Mouse (Mus musculus) kidney, postnatal 25 days (tissue): ENCODE measurements at regions not wholly inside any gene's neighbourhood (a gene's known extent, or its start where the extent isn't known, plus 50 kb on each side); places are given as distances from the start of the nearest gene placed in this dataset.
A peak's percentile ranks its signal among the peaks of the same experiment; 100 is the strongest.

Experiments used
- DNase-seq, 2 experiments: peaks; one replicate each; pipeline ENCODE4 v3.0.0; 2021; ENCODE audit warnings: mixed read lengths in 2 of 2

- DNase-seq: no peak
These were observed 127.0 kb upstream of the Hmgn3 start for GRCm38 (mm10) chr9:83273361-83273975.

DNA sequence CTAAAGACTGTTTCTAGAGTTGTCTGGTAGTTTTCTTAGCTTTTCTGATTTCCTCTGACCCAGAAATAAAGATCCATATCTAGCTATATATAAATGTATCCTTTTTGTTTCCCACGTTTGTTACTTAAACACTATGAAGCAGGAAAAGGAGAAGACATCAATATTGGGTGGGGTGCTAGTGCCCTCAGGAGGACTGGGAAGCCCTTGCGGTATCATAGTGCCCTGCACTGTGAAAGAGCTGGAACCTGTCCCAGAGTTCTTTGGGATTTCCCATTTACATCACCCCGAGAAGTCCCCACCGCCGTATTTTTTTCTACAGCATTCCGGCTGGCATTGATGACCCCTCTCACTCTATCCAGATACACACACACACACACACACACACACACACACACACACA is 119.3 kb upstream of the Hmgn3 start:
- DNase-seq: no peak

DNA sequence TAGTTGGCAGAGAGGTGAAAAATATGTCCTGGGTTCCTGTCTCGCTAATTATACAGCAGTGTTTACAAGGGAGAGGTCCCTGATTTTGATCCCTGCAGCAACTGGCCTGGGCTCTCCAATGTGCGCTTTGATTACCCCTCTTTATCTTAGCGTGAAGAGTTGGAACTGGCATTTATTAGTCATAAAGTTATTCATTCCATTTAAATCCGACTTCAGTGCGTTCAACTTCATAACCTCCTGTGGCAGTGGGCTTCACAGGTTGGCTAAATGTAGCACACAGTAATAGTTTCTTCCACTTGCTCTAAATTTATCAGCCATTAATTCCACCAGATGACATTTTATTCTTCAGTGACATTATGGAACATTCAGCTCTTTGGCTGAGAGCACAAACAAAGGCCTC is 113.0 kb upstream of the Hmgn3 start:
- DNase-seq: no peak

DNA sequence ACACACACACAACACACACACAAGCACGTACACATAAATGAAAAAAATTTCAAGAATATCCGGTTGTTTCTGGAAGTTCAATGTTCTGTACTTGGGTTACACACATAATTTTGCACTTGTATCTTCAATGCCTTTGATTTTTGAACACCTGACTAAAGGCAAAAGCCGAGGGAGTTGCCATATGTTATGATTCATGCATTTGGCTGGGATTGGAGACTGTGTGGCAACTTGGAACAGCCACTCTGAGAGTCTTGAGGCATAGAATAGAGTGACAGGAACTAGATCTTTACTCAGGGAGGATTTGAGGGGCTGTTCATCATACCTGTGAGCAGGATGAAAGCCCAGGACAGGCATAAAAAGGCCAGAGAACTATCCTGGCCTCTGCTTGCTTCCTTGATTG is 112.5 kb upstream of the Hmgn3 start:
- DNase-seq: no peak

GRCm38 (mm10) chr9:83258476-83258875 is 112.0 kb upstream of the Hmgn3 start:
- DNase-seq: no peak

DNA sequence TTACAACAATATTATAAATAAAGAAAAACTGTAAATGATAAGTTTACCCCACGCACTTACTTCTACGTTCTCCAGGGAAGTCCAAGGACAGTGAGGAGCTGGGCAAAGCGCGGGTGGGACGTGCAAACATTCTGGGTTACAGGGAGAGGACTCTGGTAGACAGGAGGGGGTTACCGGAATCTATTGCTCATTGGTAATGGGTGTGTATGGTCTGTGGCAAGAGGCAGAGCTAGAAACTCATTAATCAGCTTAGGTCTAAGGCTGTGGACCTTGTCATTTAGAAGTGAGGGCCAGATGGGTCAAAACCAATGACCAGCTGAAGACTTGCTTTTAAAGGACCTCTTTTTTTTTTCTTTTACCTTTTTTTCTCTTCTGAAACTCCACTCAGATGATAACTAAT is 107.9 kb upstream of the Hmgn3 start:
- no peak for DNase-seq

- DNase-seq: no peak
These were observed 107.3 kb upstream of the Hmgn3 start for GRCm38 (mm10) chr9:83253789-83254188.

- DNase-seq: no peak
These were observed 105.3 kb upstream of the Hmgn3 start for GRCm38 (mm10) chr9:83251793-83252192.

GRCm38 (mm10) chr9:83249871-83250270 is 103.4 kb upstream of the Hmgn3 start:
- no peak for DNase-seq

- no peak for DNase-seq
These were observed 101.8 kb upstream of the Hmgn3 start for GRCm38 (mm10) chr9:83248164-83248730.

GRCm38 (mm10) chr9:83247066-83247668 is 100.7 kb upstream of the Hmgn3 start:
- DNase-seq: peak; percentile 44 to 69

- no peak for DNase-seq
These were observed 94.6 kb upstream of the Hmgn3 start for GRCm38 (mm10) chr9:83241119-83241518.

- no peak for DNase-seq
These were observed 92.6 kb upstream of the Hmgn3 start for GRCm38 (mm10) chr9:83239097-83239496.

DNA sequence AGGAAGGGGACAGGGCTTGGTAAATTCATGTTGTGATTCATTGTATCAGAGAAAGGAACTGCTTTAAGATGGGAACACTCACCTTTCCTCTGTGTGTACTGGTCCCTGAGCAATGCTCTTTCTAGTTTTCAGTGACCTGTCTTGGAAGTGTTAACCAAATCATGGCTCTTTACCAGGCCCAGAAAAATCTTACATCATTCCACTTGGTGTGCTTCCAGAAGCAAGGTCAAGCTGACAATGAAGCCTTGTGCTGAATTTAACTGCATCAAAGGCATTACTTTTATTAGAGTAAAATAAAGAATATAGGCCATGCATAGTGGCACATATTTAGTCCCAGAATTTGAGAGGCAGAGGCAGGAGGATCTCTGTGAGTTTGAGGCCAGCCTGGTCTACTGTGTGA is 75.4 kb upstream of the Hmgn3 start:
- no peak for DNase-seq

DNA sequence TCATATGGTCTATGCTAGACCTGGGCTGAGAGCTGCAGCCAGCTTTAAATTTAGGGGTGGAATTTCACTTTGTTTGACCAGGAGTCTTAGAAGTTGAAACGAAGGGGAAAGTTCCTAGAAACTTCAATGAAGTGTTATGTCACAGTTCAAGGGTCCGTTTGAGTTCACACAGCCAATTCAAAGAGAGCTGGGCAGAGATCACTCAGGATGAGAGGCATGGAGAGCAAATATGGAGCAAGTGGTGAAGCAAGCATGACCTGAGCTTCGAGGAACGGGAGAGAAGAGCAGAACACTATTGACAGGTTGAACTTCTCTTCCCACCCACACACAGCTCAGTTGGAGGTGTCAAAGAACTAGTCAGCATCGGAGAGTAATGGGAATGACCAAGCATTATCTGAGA is 56.1 kb upstream of the Hmgn3 start:
- peak in 1 of 2 experiments; percentile 35 for DNase-seq

GRCm38 (mm10) chr9:83199771-83200170 is 53.3 kb upstream of the Hmgn3 start:
- DNase-seq: no peak

DNA sequence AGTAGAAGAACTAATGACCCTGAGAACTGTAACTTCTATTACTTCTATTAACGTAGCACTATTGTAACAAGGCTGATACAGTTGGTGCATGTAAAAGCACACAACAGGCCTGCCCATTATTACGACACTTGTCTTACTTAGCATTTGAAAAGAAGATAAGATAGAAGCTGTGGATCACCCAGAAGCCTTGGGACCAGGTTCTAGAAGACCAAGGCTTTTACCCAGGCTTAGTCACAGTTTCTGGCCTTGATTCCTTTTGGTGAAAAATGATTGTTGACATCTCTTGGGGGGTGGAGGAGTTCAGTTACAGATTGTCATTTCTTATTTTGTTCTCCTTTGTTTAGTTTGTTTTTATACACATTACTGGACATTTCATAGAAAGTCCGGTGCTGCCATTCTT is 52.7 kb upstream of the Hmgn3 start:
- DNase-seq: no peak

DNA sequence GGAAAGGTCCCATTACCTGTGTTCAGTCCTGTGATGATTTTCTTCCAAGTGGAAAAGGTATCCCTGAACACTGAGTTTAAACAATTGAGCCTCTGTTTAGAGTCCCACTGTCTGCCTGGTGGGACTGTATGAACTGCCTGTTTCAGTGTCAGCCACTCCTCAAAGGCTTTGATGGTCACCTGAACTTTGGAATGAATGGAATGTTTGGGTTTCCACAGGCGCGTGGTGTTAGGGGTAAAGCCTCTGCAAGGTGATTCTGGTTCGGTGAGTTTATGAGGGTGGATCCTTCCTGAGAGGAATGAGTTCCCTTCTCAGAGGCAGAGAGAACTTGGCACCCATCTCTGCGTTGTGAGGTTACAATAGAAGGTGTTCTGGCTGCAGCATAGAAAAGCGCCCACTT is 50.5 kb upstream of the Hmgn3 start:
- peak; percentile 16 to 33 for DNase-seq
